Mouse (Mus musculus): Measurements from ENCODE around the gene Lama1.
"Not testable (repeated sequence)": the region's sequence is repeated elsewhere in the genome, so short reads cannot be mapped to it uniquely, and the experiment has no call there.

Lama1 gene

DNA sequence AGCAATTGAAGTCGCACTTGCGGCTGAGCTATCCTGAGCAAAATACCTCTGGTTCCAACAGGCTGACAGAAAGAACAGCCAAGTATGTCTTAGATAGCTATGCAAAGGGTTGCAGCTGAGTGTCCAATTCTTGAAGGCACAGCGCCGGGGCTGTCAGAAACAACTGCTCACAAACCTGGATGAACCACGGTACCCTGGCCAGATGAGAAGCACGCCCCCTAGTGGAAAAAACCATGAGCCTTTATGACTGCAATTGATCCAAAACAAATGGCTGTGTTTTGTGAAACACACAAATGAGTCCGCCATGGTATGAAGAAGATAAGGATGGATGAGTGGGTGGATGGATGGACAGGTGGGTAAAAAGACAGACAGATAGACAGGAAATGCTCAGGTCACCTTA, 15.9 kb downstream of the Lama1 start:
- DNase-seq (ENCODE audit: extremely low read depth, insufficient read length, low spot score), result no peak

DNA sequence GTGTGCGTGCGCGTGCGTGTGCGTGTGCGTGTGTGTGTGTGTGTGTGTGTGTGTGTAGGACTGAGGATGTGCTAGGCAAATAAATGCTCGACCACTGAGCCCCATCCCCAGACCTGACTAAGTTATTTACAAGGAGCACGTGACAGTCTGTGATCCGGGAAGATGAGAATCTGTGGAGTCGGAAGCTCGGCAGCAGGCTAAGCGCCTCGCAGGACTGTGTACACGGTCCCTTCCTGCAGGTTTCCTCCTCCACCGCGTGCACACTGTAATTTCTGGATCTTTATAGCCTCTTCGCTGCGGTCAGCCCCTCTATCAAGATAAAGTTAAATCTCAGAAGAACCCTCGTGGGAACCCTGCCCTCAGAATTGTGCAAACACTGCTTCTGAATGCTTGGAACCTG, 18.4 kb downstream of the Lama1 start:
- no peak for DNase-seq (ENCODE audit: extremely low read depth, insufficient read length, low spot score)

DNA sequence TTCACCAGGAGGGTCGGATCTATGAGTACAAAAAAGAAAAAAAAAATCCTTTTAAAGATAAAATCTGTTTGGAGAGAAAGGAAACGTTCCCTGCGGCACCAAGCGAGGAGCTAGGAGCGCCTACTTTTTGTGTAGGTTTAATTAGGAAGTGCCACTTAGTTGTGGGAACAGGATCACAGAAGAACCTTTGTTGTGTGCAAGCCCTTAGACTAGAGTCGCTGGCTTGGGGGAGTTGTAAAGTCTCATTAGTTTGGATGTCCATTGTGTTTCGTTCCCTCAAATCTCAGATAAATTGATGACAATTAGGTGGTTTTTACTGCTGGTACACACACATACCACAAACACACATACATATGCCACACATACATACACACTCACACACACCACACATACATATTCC, 25.0 kb downstream of the Lama1 start:
- no peak for DNase-seq (ENCODE audit: extremely low read depth, insufficient read length, low spot score)

DNA sequence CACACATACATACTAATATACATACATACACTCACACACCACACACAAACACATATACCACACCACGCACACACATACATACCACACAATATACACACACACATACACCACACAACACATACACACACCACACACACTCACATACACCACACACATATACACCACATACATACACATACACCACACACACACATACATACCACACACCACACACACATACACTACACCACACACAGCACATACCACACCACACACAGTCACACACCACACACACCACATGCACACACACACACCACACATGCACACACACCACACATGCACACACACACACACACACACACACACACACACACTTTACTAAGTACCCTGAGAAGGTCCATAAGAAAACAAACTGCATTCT, 25.5 kb downstream of the Lama1 start:
- no peak for DNase-seq (ENCODE audit: extremely low read depth, insufficient read length, low spot score)

DNA sequence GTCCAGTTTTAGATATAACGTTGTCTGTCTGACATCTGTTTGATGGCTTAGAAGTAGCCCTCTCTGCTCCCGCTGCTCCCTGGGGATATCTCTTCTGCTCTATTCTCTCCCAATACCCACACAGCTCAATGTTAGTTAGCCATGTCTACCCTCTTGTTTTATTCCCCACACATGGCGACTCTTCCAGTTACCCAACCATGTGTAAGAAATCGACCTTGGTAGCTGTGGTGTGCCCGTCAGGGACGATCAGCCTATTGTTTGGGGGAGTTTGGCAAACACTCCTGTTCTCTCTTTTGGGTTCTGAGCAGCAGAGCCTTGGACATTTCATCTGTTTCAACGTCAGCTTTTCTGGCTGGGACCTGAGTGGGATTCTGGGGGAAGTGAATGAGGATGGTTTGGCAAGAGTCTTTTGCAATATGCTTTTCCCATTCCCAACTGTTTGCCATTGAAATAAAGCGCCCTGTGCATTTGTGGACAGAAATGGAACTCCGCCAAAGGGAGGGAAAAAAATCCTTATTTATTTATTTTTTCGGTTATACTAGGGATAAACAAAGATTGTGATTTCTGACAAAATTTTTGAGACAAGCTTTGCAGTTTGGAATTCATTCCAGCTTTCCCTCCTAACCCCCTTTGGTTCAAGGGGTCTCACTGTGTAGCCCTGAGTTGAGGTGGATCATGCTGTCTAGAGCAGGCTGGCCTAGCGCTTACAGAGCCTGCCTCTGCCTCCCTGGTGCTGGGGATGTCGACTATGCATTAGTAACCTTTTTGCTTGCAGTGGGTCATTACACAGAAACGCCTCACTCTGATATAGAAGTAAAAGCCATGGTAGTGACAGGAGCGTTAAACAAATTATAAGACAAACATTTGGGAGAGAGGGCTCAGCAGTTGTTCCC, 26.4 kb downstream of the Lama1 start:
- DNase-seq (ENCODE audit: extremely low read depth, insufficient read length, low spot score), result no peak

DNA sequence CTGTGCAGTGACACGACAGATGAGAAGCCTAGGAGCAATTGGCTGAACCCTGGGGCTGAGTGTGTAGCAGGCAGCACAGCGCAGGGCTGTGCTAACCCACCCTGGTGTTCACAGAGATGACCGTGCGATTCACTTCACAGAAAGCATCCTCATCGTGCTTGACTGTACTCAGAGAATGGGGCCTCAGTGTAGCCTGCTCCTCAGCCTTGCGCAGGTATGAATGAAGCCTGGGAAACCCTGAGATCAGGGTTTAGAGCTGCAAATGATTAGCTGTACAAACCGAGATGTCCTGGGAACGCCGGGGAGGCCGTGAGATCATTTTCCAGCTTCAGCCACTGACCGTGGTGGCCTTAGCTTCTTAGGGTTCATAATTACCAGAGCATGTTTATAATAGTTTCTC, 29.5 kb downstream of the Lama1 start:
- DNase-seq (ENCODE audit: extremely low read depth, insufficient read length, low spot score), result no peak

DNA sequence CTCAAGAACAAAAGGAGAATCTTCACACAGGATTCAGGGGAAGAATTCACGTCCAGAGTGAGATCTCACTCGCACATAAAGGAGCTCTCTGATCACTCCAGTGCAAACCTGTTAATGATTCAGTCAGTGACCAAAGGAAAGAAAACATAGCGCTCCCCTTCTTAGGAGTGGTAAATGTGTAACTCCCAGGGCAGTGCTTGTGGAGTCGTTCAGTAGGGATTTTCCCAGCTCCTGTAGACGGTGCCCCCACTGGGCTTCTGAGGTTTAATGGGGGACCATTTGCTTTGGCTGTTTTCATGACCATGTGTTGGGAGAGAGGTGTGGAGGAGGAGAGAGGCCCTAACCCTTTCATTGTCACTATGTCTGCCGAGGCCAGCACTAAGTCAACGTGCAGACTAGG, 31.7 kb downstream of the Lama1 start:
- DNase-seq (ENCODE audit: extremely low read depth, insufficient read length, low spot score), result no peak

DNA sequence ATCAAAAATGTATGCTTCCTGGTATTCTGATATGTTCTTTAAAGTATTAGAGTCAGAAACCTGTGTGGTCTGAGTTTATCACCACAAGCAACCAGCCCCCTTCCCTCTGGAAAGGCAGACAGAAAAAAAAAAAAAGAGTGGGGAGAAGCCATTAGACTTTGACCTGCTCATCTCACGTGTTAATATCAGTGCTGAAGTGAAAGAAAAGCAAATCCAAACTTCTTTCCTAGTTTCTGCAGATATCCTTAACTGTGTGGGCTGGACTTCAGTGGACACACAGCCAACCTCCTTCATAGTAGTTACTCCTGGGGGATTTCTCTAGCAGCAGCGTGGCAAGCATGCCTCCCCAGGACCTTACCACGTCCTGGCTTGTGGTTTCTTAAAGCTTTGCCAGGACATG, 34.0 kb downstream of the Lama1 start:
- no peak for DNase-seq (ENCODE audit: extremely low read depth, insufficient read length, low spot score)

DNA sequence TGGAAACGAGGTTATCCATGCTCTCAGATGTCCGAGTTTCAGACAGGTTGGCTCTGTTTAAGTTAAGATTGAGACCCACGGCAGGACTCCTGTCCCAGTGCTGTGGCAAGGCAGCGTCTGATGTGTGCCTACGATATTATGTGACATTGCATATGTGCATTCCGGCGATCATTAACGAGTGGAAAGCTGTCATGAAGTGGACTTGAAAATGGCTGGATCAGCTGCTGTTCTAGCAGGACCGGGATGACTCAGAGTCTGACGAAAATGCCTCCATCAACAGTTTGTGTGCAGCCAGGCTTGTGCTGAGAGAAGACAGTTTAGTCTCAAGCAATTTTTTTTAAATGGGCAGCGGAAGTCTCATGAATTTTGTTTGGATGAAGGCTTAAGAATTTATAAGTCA, 34.9 kb downstream of the Lama1 start:
- DNase-seq (ENCODE audit: extremely low read depth, insufficient read length, low spot score), result no peak

DNA sequence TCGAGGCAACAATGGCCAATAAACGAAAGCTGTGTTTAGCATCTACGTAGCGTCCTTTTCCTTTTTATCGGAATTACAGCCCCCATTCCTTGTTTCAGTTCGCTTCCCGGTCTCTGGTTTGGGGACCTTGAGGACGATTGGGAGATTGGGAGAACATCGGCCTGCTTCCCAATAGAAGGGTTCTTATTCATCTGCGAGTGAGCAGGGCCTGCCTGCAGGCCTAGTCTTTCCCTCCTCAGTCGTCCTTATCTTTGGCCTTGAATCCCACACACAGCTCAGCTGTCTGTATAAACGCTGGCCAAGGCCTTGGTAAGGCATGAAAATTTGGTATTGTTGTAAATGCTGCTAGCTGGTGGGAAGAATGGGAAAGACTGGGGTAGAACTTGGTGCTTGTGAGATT, 36.5 kb downstream of the Lama1 start:
- DNase-seq (ENCODE audit: extremely low read depth, insufficient read length, low spot score), result no peak

DNA sequence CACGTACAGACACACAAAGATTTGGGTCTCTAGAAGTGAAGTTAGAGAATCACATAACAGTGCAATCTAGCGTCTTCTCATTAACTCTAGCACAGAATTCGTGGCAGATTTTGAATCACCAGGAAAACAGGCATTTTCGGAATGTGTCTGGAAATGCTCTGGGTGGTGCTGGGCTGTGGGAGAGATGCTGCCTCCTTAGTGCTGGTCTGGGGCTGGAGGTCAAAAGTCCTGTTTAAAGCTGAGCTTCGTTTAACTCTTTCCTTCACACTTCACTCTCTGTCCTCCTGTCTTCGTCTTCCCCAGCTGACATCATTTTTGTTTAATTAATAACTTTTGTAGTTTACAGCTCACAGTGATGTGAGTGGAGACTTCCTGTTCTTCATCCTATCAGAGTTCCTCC, 38.7 kb downstream of the Lama1 start:
- DNase-seq (ENCODE audit: extremely low read depth, insufficient read length, low spot score), result no peak

DNA sequence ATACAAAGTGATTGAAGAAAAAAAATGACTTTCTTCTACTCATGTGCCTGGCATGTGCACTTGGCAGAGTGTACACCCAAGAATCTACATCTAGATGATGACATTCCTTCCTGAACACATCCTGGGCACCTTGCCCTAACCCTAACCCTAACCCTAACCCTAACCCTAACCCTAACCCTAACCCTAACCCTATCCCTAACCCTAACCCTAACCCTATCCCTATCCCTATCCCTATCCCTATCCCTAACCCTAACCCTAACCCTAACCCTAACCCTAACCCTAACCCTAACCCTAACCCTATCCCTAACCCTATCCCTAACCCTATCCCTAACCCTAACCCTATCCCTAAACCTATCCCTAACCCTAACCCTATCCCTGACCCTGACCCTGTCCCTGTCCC, 44.2 kb downstream of the Lama1 start:
- not testable (repeated sequence) for DNase-seq (ENCODE audit: extremely low read depth, insufficient read length, low spot score)

DNA sequence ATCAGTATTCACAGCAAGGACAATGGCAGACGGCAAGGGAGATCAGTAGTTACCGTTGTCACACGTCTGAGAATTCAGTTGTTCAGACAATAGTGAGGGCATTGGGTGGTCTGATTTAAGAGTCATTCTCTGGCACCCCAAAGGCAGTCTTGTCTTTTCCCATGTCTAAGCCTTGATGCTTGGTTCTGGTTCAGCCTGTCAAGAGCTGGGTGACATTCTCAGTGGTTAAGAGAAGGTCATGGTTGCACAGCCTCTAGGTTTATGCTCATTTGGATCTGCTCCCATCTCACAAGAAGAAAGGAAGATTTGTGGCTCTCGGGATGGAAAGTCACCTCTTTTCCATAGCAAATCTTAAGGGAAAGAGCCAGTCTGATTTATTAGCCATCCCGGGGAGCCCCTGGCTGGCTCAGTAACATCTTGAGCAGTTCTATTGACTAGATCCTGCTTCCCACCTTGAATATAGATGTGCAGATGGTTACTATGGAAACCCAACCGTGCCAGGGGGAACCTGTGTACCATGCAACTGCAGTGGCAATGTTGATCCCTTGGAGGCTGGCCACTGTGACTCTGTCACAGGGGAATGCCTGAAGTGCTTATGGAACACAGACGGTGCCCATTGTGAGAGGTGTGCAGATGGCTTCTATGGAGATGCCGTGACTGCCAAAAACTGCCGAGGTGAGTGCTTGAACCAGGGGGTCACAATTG, 67.3 kb downstream of the Lama1 start:
- DNase-seq (ENCODE audit: extremely low read depth, insufficient read length, low spot score), result no peak

DNA sequence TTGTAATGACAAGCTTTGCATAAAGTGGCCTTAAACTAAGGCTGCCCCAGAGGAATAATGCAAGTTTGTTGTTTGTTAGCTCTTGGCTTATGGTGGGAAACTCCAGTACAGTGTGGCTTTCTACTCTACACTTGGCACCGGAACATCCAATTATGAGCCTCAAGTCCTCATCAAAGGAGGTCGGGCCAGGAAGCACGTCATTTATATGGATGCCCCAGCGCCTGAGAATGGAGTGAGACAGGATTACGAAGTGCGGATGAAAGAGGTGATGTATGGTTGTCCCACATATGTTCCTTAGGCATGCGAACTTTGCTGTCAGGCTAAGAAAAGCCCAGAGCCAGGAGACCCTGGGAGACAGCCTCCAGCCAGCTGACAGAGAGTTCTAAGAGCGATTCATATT, 76.5 kb downstream of the Lama1 start:
- DNase-seq (ENCODE audit: extremely low read depth, insufficient read length, low spot score), result no peak

DNA sequence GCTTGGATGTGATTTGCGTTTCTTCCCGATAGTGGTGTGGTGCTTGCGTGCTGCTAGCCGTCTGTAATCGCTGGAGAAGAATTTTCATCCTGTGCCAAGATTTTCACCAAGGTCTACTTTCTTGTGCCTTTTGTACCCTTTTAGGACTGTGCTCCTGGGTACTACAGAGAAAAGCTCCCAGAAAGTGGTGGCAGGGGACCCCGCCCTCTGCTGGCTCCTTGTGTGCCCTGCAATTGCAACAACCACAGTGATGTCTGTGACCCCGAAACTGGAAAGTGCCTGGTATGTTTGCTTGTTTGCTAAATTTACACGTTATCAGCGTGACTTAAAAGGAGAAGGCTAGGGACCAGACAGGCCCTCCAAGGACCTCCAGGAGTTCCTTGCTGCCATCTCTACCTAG, 79.7 kb downstream of the Lama1 start:
- DNase-seq (ENCODE audit: extremely low read depth, insufficient read length, low spot score), result no peak

DNA sequence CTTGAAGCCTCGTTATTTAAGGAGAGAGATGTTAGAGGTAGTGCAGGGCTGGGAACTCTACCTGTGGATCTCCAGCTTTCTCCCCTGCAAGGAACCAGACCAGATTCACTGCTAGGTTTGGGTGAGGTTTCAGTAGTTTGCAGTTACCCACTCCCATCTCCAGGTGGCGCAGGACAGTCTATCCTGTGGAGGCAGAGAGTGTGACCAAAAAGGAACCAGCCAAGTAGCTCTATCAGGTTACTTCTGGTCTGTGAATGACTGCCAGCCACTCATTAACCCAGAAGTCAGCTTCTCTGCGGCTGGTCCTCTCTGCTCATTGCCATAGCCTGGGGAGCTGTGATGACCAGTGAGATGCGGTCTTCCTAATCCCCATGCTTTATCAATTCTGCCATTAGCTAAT, 82.8 kb downstream of the Lama1 start:
- no peak for DNase-seq (ENCODE audit: extremely low read depth, insufficient read length, low spot score)

DNA sequence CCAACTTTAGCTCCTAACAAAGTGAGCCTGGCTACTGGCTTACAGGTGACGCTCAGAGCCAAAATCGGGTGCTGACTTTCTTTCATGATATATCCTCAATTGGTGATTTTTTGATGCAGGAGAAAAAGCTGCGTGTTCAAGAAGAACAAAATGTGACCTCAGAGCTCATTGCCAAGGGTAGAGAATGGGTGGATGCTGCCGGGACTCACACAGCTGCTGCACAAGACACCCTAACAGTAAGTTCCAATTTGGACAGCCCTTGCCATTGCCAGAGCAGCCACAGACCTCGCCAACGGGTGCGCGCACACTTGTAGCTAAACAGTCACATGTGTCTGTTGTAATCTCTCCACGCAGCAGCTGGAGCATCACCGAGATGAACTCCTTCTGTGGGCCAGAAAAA, 94.0 kb downstream of the Lama1 start:
- no peak for DNase-seq (ENCODE audit: extremely low read depth, insufficient read length, low spot score)

DNA sequence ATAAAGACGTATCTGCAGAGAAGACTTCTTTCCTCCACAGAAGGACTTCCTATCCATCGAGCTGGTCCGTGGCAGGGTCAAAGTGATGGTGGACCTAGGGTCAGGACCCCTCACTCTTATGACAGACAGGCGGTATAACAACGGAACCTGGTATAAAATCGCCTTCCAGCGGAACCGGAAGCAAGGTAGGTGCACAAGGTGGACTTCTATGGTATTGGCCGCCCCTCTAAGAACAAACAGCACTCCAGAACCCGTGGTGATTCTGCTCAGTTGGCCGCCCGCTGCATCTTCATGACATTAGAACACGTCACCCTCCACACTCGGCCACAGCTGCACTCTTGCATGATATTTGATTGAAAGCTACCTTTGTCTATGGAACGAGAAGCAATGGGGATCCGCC, 112.1 kb downstream of the Lama1 start:
- no peak for DNase-seq (ENCODE audit: extremely low read depth, insufficient read length, low spot score)

DNA sequence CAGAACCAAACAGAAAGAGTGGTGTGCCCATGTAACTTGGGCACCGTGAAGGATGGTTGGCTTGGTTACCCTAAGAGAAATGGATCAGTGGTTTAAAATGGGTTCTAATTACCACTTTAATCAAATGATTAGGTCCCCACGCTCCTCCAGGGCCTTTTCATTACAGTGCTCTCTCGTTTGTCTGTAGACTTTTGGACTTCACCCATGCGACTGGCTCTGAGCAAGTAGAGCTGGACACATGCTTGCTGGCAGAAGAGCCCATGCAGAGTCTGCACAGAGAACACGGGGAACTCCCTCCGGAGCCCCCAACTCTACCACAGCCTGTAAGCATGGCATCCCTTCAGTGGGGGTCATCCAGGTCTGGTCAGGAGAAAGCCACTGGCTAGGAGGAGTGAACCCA, 116.6 kb downstream of the Lama1 start:
- DNase-seq (ENCODE audit: extremely low read depth, insufficient read length, low spot score), result no peak

DNA sequence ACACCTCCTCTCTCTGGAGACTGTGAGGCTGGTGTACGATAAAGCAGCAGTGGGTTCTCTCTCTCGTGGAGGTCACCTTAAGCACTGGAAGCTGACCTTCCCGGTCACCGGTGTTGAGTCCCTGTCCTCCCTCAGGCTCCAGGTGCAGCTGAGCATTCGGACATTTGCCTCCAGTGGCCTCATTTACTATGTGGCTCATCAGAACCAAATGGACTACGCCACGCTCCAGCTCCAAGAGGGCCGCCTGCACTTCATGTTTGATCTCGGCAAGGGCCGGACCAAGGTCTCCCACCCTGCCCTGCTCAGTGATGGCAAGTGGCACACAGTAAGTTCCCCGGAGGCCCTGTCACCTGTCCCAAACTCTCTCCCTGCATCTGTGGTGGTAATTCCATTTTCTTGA, 118.7 kb downstream of the Lama1 start:
- no peak for DNase-seq (ENCODE audit: extremely low read depth, insufficient read length, low spot score)

DNA sequence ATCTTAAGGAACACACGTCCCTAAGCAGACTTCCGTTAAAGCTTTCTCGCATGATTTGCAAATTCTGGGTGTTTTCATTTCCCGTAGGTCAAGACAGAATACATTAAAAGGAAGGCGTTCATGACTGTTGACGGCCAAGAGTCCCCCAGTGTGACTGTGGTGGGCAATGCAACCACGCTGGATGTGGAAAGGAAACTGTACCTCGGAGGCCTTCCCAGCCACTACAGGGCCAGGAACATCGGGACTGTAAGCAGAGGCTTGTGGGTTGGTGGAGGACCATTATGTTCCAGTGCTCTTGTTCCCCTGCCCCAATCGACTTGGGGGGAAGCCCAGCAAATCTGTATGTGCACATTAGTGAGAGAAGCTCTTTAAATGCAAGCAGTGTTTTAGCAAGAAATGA, 119.9 kb downstream of the Lama1 start:
- DNase-seq (ENCODE audit: extremely low read depth, insufficient read length, low spot score), result no peak

DNA sequence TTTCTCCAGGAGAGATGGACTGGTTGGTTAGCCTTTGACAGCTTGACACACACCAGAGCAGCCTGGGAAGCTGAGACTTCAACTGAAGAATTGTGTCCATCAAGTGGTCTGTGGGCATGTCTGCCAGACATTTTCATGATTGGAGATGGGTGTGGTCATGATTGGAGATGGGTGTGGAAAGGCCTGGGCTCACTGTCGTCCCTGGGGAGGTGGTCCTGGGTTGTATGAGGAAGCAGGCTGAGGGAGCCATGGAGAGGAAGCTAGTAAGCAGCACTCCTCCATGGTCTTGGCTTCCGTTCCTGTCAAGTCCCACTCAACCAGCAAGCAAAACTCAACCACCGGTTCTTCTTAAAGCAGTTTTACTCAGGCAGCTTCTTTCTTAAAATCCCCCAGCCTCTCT, 130.4 kb downstream of the Lama1 start:
- no peak for DNase-seq (ENCODE audit: extremely low read depth, insufficient read length, low spot score)
